Mouse (Mus musculus) kidney, adult 2 months (tissue): ENCODE measurements around the gene Vmn1r115.
"Not testable (repeated sequence)": the region's sequence is repeated elsewhere in the genome, so short reads cannot be mapped to it uniquely, and the experiment has no call there.

Source experiments
- CTCF ChIP-seq: fragments of 200-500 bp; conservative IDR thresholded peaks from 2 replicates; pipeline ENCODE4 v1.5.1; 2011; ENCODE audit warnings: low read depth, mild to moderate bottlenecking, control low read depth, low read length, moderate library complexity, mixed read lengths; ENCODE audit not compliant: insufficient read depth, insufficient read length
- POLR2A ChIP-seq: fragments of 200-500 bp; IDR thresholded peaks from one replicate; pipeline ENCODE4 v1.6.1; 2011; ENCODE audit warnings: low read depth, low read length, control low read depth

DNA sequence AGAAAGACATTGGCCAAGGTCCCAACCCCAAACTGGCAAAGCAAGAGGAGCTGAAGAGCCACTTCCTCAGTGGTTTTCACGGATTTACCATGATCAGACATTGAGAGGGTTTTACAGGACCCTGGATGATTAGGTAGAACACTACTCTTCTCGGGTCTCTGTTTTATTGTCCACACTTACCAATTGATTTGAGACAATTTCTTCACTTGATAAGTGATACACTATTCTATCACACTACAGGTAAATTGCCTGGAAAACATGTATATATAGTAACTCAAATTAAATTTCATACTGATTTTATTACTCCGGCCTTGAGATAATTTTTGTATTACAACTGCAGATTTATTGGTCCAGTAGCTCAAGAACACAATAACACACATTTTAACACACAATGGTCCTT lies at the start of gene Vmn1r115:
- not testable (repeated sequence) for TF ChIP-seq CTCF, POLR2A
